Mouse (Mus musculus): ENCODE measurements around the gene Twist1.

Gene Twist1

GRCm38 (mm10) chr12:33957400-33958240 is at the start of gene Twist1:
TSS of gene Twist1 (plus strand) at chr12:33957671.
- no peak for DNase-seq (ENCODE audit: low read depth in 1 of 2, low spot score in 2 of 2)

GRCm38 (mm10) chr12:33926751-33927150 is 30.7 kb upstream of the Twist1 start:
- DNase-seq (ENCODE audit: low read depth in 1 of 2, low spot score in 2 of 2) = no peak

GRCm38 (mm10) chr12:33927334-33928098 is 30.0 kb upstream of the Twist1 start:
- DNase-seq (ENCODE audit: low read depth in 1 of 2, low spot score in 2 of 2) = no peak

GRCm38 (mm10) chr12:33928331-33929192 is 28.9 kb upstream of the Twist1 start, which contains the start of gene Ferd3l:
TSS of gene Ferd3l (plus strand) at chr12:33928425.
- DNase-seq (ENCODE audit: low read depth in 1 of 2, low spot score in 2 of 2) = no peak

- no peak for DNase-seq (ENCODE audit: low read depth in 1 of 2, low spot score in 2 of 2)
Measured at GRCm38 (mm10) chr12:33952843-33953242, 4.6 kb upstream of the Twist1 start.

GRCm38 (mm10) chr12:33954931-33955565 is 2.4 kb upstream of the Twist1 start:
- DNase-seq (ENCODE audit: low read depth in 1 of 2, low spot score in 2 of 2) = no peak

GRCm38 (mm10) chr12:33955606-33956295 is 1.7 kb upstream of the Twist1 start:
- no peak for DNase-seq (ENCODE audit: low read depth in 1 of 2, low spot score in 2 of 2)

GRCm38 (mm10) chr12:33956576-33957399 is 683 bp upstream of the Twist1 start:
- no peak for DNase-seq (ENCODE audit: low read depth in 1 of 2, low spot score in 2 of 2)

GRCm38 (mm10) chr12:33958241-33959194 is 1.0 kb downstream of the Twist1 start:
- no peak for DNase-seq (ENCODE audit: low read depth in 1 of 2, low spot score in 2 of 2)

GRCm38 (mm10) chr12:33959206-33959605 is 1.7 kb downstream of the Twist1 start:
- DNase-seq (ENCODE audit: low read depth in 1 of 2, low spot score in 2 of 2) = no peak

- DNase-seq (ENCODE audit: low read depth in 1 of 2, low spot score in 2 of 2) = no peak
Measured at GRCm38 (mm10) chr12:33959846-33960245, 2.4 kb downstream of the Twist1 start.

- DNase-seq (ENCODE audit: low read depth in 1 of 2, low spot score in 2 of 2) = no peak
Measured at GRCm38 (mm10) chr12:33961013-33961412, 3.5 kb downstream of the Twist1 start.

GRCm38 (mm10) chr12:33962118-33962772 is 4.8 kb downstream of the Twist1 start:
- no peak for DNase-seq (ENCODE audit: low read depth in 1 of 2, low spot score in 2 of 2)

- no peak for DNase-seq (ENCODE audit: low read depth in 1 of 2, low spot score in 2 of 2)
Measured at GRCm38 (mm10) chr12:33962773-33963130, 5.3 kb downstream of the Twist1 start.

GRCm38 (mm10) chr12:33963671-33964369 is 6.3 kb downstream of the Twist1 start:
- no peak for DNase-seq (ENCODE audit: low read depth in 1 of 2, low spot score in 2 of 2)

- no peak for DNase-seq (ENCODE audit: low read depth in 1 of 2, low spot score in 2 of 2)
Measured at GRCm38 (mm10) chr12:33964427-33964826, 7.0 kb downstream of the Twist1 start.
